In the genomic region with DNA sequence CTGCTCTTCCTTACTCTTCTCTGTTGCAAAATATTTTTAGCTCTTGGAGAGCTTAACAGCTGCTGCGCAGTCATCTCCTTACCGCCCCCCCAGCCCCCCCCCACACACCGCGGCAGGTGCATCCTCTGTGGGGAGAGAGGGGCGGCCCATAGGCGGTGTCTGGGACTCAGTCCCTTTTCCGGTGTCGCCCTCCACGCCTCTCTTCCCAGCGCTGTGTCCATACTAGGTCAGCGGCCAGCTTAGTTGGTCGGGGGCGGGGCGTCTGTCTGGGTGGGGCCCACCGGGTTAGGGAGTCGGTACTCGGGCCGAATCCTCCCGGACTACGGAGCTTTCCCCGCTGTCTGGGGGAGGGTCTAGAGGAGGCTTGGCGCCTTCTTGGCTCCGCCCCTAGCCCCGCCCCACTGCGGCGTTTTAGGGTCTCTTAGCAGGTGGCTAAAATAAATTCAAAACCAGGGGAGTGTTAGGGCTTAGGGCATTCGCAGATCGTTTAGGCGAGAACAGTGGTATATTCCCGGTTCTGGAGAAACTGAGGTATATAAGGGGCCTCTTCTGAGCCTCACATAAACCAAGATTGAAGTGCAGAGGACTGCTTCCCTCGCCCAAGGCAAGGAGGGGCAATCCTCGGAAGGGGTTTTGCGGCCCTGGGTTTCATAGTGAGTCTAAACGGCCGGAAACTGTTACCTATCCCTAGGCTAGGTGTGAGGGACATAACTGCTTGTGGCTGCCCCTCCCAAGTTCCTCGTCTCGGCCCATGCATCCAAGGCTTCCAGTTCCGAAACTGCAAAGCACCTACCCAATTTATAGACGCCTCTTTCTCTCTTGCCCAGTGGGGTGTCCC, we compare ENCODE assay signal across 8 mouse cellular contexts. TPM values are rescaled to one million over a fixed set of nuclear protein-coding genes. Genes with fewer than 3 reads are reported as not detected.
DNase-seq lines count a peak whose midpoint lies in the region; ATAC-seq and TF ChIP-seq lines count a peak whose summit lies in the region.

No protein-coding gene starts in this region.

- TF ChIP-seq POLR2A in small intestine, adult 2 months (IDR thresholded peaks at IDR 0.05; ENCODE audit: low read depth, low read length): no peak

- H3K4me3 ChIP-seq in embryonic facial prominence, embryonic 10.5 days: peak overlapping the region; percentile 63
- peak overlapping the region; percentile 61 for H3K4me3 ChIP-seq in heart, embryonic 12.5 days
- H3K4me3 ChIP-seq in kidney, embryonic 14.5 days (ENCODE audit: low read length): peak overlapping the region; percentile 58
- H3K4me3 ChIP-seq in small intestine, adult 2 months (ENCODE audit: low read depth, low read length): peak overlapping the region; percentile 71

- H3K4me2 ChIP-seq in heart, embryonic 12.5 days: peak overlapping the region; percentile 99
- H3K4me2 ChIP-seq in kidney, embryonic 14.5 days (replicated peaks; ENCODE audit: low read depth, low read length): peak overlapping the region; percentile 100

- peak; percentile 37 for ATAC-seq in heart, embryonic 12.5 days (ENCODE audit: insufficient number of reproducible peaks, low FRiP score)
- peak; percentile 40 for ATAC-seq in kidney, embryonic 14.5 days (ENCODE audit: low FRiP score, low TSS enrichment)

- no peak for TF ChIP-seq CTCF in small intestine, adult 2 months (IDR thresholded peaks at IDR 0.05; ENCODE audit: extremely low read depth, insufficient read length, insufficient replicate concordance, low read depth, low read length)

- H3K27me3 ChIP-seq in embryonic facial prominence, embryonic 10.5 days (replicated peaks; ENCODE audit: low read depth, poor library complexity, severe bottlenecking): peaks cover 76% of the 10 kb centered on the region
- no peaks in the 10 kb centered on the region; the same call in 1 of the 2 replicates for H3K27me3 ChIP-seq in heart, embryonic 12.5 days (replicated peaks)
- peaks cover 3% of the 10 kb centered on the region for H3K27me3 ChIP-seq in kidney, embryonic 14.5 days (ENCODE audit: control insufficient read depth, insufficient read depth, low read length)
- peaks cover 30% of the 10 kb centered on the region for H3K27me3 ChIP-seq in small intestine, adult 2 months (ENCODE audit: control insufficient read depth, insufficient read depth, low read length)

- peak overlapping the region; percentile 80 for H3K9ac ChIP-seq in heart, embryonic 12.5 days
- H3K9ac ChIP-seq in kidney, embryonic 14.5 days (ENCODE audit: low read depth, low read length): peak overlapping the region; percentile 62; the same call in 1 of the 2 replicates

- peaks cover 55% of the 10 kb centered on the region for H3K4me1 ChIP-seq in embryonic facial prominence, embryonic 10.5 days
- peaks cover 44% of the 10 kb centered on the region for H3K4me1 ChIP-seq in heart, embryonic 12.5 days (replicated peaks)
- H3K4me1 ChIP-seq in kidney, embryonic 14.5 days (ENCODE audit: control insufficient read depth, insufficient read depth, low read length): peaks cover 30% of the 10 kb centered on the region; the same call in 1 of the 2 replicates
- H3K4me1 ChIP-seq in small intestine, adult 2 months (ENCODE audit: control insufficient read depth, insufficient read depth, insufficient read length, low read length): peaks cover 11% of the 10 kb centered on the region

- H3K27ac ChIP-seq in embryonic facial prominence, embryonic 10.5 days (replicated peaks): peak overlapping the region; percentile 64; the same call in 1 of the 2 replicates
- peak overlapping the region; percentile 37; the same call in 1 of the 2 replicates for H3K27ac ChIP-seq in heart, embryonic 12.5 days (ENCODE audit: poor library complexity, severe bottlenecking)
- peak overlapping the region; percentile 42; the same call in 1 of the 2 replicates for H3K27ac ChIP-seq in kidney, embryonic 14.5 days (ENCODE audit: low read depth, low read length)
- peak overlapping the region; percentile 35 for H3K27ac ChIP-seq in small intestine, adult 2 months (ENCODE audit: insufficient read depth, low read depth, low read length)

- WGBS in embryonic facial prominence, embryonic 10.5 days: 1% methylated on average over 39 of the region's 39 CpGs
- under 1% methylated on average over 39 of the region's 39 CpGs for WGBS in heart, embryonic 12.5 days
- WGBS in kidney, embryonic 14.5 days: 1% methylated on average over 38 of the region's 39 CpGs
- WGBS in small intestine, adult 2 months: 2% methylated on average over 39 of the region's 39 CpGs

- no peaks in the 10 kb centered on the region for H3K36me3 ChIP-seq in embryonic facial prominence, embryonic 10.5 days (replicated peaks)
- peaks cover 14% of the 10 kb centered on the region for H3K36me3 ChIP-seq in heart, embryonic 12.5 days
- no peaks in the 10 kb centered on the region for H3K36me3 ChIP-seq in kidney, embryonic 14.5 days (ENCODE audit: control insufficient read depth, insufficient read depth, low read length)
- H3K36me3 ChIP-seq in small intestine, adult 2 months (ENCODE audit: control insufficient read depth, insufficient read depth, low read length): no peaks in the 10 kb centered on the region

- DNase-seq in right cerebral cortex, postnatal 10 days (ENCODE audit: low spot score in 2 of 2): peak; percentile 82 to 83
- no peak for DNase-seq in right cerebral cortex, adult 2 months (ENCODE audit: low spot score in 2 of 2)
- DNase-seq in embryonic facial prominence, embryonic 10.5 days (ENCODE audit: low spot score): peak; percentile 67
- peak; percentile 82 for DNase-seq in lung, postnatal 14 days
- DNase-seq in c-Kit-positive CD71-positive TER-119-positive erythroid progenitor cells, embryonic 14.5 days (ENCODE audit: low spot score): no peak

- H3K9me3 ChIP-seq in embryonic facial prominence, embryonic 10.5 days: no peaks in the 10 kb centered on the region
- H3K9me3 ChIP-seq in heart, embryonic 12.5 days (replicated peaks): no peaks in the 10 kb centered on the region
- no peaks in the 10 kb centered on the region for H3K9me3 ChIP-seq in kidney, embryonic 14.5 days (ENCODE audit: control insufficient read depth, low read length)

RNA-seq across cellular contexts. Expression of gene Rasgrp2, which starts 0.5 kb away (rescaled TPM):
- polyA plus RNA-seq in embryonic facial prominence, embryonic 10.5 days (2016; fragmentation: Nextera tagmentation; extraction: Ambion mirVana): 14.2 and 18.6 TPM in 2 replicates
- polyA plus RNA-seq in heart, embryonic 12.5 days (2016; fragmentation: Nextera tagmentation; extraction: Ambion mirVana): 43.8 and 45.8 TPM in 2 replicates
- polyA plus RNA-seq in kidney, embryonic 14.5 days (2014; fragmentation: Nextera tagmentation; extraction: Ambion mirVana): 77.1 and 78.6 TPM in 2 replicates
- polyA plus RNA-seq in small intestine, adult 2 months (2012; rRNA removed): 38.3 and 40.9 TPM in 2 replicates

RNA-seq across cellular contexts. Expression of gene Pygm, which starts 14.5 kb away (rescaled TPM):
- polyA plus RNA-seq in embryonic facial prominence, embryonic 10.5 days (2016; fragmentation: Nextera tagmentation; extraction: Ambion mirVana): 1.1 and 2.2 TPM in 2 replicates
- 224 and 234 TPM in 2 replicates for polyA plus RNA-seq in heart, embryonic 12.5 days (2016; fragmentation: Nextera tagmentation; extraction: Ambion mirVana)
- 15.7 and 16.4 TPM in 2 replicates for polyA plus RNA-seq in kidney, embryonic 14.5 days (2014; fragmentation: Nextera tagmentation; extraction: Ambion mirVana)
- polyA plus RNA-seq in small intestine, adult 2 months (2012; rRNA removed): 3.2 and 5.0 TPM in 2 replicates

RNA-seq across cellular contexts. Expression of gene Nrxn2, which starts 19.9 kb away (rescaled TPM):
- polyA plus RNA-seq in embryonic facial prominence, embryonic 10.5 days (2016; fragmentation: Nextera tagmentation; extraction: Ambion mirVana): 1.9 TPM in 2 replicates
- polyA plus RNA-seq in heart, embryonic 12.5 days (2016; fragmentation: Nextera tagmentation; extraction: Ambion mirVana): 0.26 and 0.52 TPM in 2 replicates
- 5.4 and 8.4 TPM in 2 replicates for polyA plus RNA-seq in kidney, embryonic 14.5 days (2014; fragmentation: Nextera tagmentation; extraction: Ambion mirVana)
- 2.0 and 2.9 TPM in 2 replicates for polyA plus RNA-seq in small intestine, adult 2 months (2012; rRNA removed)

RNA-seq across cellular contexts. Expression of gene Sf1, which starts 35.2 kb away (rescaled TPM):
- 185 and 205 TPM in 2 replicates for polyA plus RNA-seq in embryonic facial prominence, embryonic 10.5 days (2016; fragmentation: Nextera tagmentation; extraction: Ambion mirVana)
- 127 and 130 TPM in 2 replicates for polyA plus RNA-seq in heart, embryonic 12.5 days (2016; fragmentation: Nextera tagmentation; extraction: Ambion mirVana)
- polyA plus RNA-seq in kidney, embryonic 14.5 days (2014; fragmentation: Nextera tagmentation; extraction: Ambion mirVana): 127 and 183 TPM in 2 replicates
- 99.0 and 171 TPM in 2 replicates for polyA plus RNA-seq in small intestine, adult 2 months (2012; rRNA removed)

RNA-seq across cellular contexts. Expression of gene Map4k2, which starts 57.7 kb away (rescaled TPM):
- 11.0 and 14.0 TPM in 2 replicates for polyA plus RNA-seq in embryonic facial prominence, embryonic 10.5 days (2016; fragmentation: Nextera tagmentation; extraction: Ambion mirVana)
- polyA plus RNA-seq in heart, embryonic 12.5 days (2016; fragmentation: Nextera tagmentation; extraction: Ambion mirVana): 14.1 and 15.7 TPM in 2 replicates
- polyA plus RNA-seq in kidney, embryonic 14.5 days (2014; fragmentation: Nextera tagmentation; extraction: Ambion mirVana): 12.5 and 12.8 TPM in 2 replicates
- polyA plus RNA-seq in small intestine, adult 2 months (2012; rRNA removed): 41.0 and 77.3 TPM in 2 replicates

Comparison
In these comparisons a context has a peak if more than half of its experiments do, and no peak if none do; other contexts are left out.
1. DNase-seq: peak in right cerebral cortex, postnatal 10 days (2 of 2), embryonic facial prominence, embryonic 10.5 days (single experiment) and lung, postnatal 14 days (single experiment); none in right cerebral cortex, adult 2 months (0 of 2) and c-Kit-positive CD71-positive TER-119-positive erythroid progenitor cells, embryonic 14.5 days (single experiment).
2. RNA of gene Pygm, which starts 14.5 kb away (polyA plus RNA-seq): 224 to 234 TPM in heart, embryonic 12.5 days; 15.7 to 16.4 TPM in kidney, embryonic 14.5 days, 3.2 to 5.0 TPM in small intestine, adult 2 months and 1.1 to 2.2 TPM in embryonic facial prominence, embryonic 10.5 days; every median in the first group is over 10 times any median in the second.
3. Peak in every context shown above with its lines, with median percentiles within 50 percentile points of each other: H3K27ac ChIP-seq and H3K4me3 ChIP-seq.